Mouse (Mus musculus) kidney, embryonic 16.5 days (tissue): ENCODE measurements at regions not wholly inside any gene's neighbourhood (a gene's known extent, or its start where the extent isn't known, plus 50 kb on each side); places are given as distances from the start of the nearest gene placed in this dataset.
A peak's percentile ranks its signal among the peaks of the same experiment; 100 is the strongest.

Source experiments
- ATAC-seq: fragments of 200-750 bp; cut with Nextera tagmentation; 2 replicates; pipeline ENCODE4 v1.8.0; 2017; ENCODE audit warnings: moderate TSS enrichment; ENCODE audit not compliant: low FRiP score, low TSS enrichment
- H3K27ac ChIP-seq: fragments of 300-500 bp; sonication (generic); 2 replicates; pipeline ENCODE4 v1.5.1; 2014; ENCODE audit warnings: low read length
- H3K27me3 ChIP-seq: fragments of 300-500 bp; sonication (generic); 2 replicates; pipeline ENCODE4 v1.6.1; 2014; ENCODE audit warnings: low read length, control low read depth, mixed read lengths; ENCODE audit not compliant: insufficient read depth
- H3K36me3 ChIP-seq: fragments of 300-500 bp; sonication (generic); 2 replicates; pipeline ENCODE4 v1.6.1; 2014; ENCODE audit warnings: low read length, control low read depth, mixed read lengths; ENCODE audit not compliant: insufficient read depth
- H3K4me1 ChIP-seq: fragments of 300-500 bp; sonication (generic); 2 replicates; pipeline ENCODE4 v1.6.1; 2014; ENCODE audit warnings: low read length, control low read depth, mixed read lengths; ENCODE audit not compliant: insufficient read depth
- H3K4me2 ChIP-seq: fragments of 300-500 bp; sonication (generic); replicated peaks from 2 replicates; pipeline ENCODE4 v1.6.1; 2014; ENCODE audit warnings: low read depth, low read length
- H3K4me3 ChIP-seq: fragments of 300-500 bp; sonication (generic); 2 replicates; pipeline ENCODE4 v1.5.1; 2014; ENCODE audit warnings: mild to moderate bottlenecking, low read length
- H3K9ac ChIP-seq: fragments of 300-500 bp; sonication (generic); replicated peaks from 2 replicates; pipeline ENCODE4 v1.6.1; 2014; ENCODE audit warnings: low read length
- H3K9me3 ChIP-seq: fragments of 300-500 bp; sonication (generic); 2 replicates; pipeline ENCODE4 v1.6.1; 2016; ENCODE audit warnings: low read length, control low read depth
- WGBS: fragments of 180-500 bp; shearing (Covaris S2); extraction: QIAGEN DNeasy Blood & Tissue Kit; methylation state at CpG from one replicate; pipeline ENCODE4 v1.1.7; 2014; 5-methylcytosine and 5-hydroxymethylcytosine counted together

DNA sequence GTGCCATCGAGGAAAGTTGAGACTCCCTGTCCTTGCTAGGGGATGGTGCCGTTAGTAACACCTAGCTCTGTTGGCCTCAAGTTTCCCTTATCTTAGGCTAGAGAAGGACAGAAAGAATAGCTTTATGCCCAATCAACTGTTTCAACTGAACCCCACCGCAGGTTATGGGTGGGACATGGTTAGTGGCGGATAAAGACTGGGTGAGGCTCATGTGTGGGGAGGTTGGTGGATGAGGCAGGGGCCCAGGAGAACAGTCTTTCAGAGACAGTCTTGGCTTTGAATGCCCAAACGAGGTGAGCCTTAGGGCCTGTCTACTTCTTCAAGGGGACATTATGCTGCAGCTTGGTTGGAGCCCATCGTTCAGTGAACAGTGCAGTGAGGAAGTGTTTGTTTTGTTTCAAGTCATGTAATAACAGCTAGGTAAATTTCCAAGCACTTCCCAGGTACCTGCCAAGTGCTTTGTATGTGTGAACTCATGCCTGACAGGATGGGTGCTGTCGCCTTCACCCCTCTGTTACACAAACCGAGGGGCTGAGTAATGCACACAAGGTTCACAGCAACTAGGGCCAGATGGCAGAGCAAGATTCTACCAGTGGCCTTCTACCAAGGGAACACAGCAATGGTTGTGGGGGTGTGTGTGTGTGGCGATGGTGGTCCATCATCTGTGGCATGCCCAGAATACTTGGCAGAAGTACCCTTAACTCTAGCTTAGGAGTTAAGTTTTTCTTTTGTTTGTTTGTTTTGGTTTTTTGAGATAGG lies 1199.6 kb upstream of the A1bg start:
- 72% methylated on average over 9 of the region's 9 CpGs for WGBS
- H3K9me3 ChIP-seq: no peaks in the 10 kb centered on the region
- H3K36me3 ChIP-seq: no peaks in the 10 kb centered on the region
- H3K9ac ChIP-seq: no peak overlapping the region
- H3K27me3 ChIP-seq: no peaks in the 10 kb centered on the region
- H3K4me1 ChIP-seq: peaks cover 56% of the 10 kb centered on the region
- H3K4me2 ChIP-seq: no peak overlapping the region
- ATAC-seq: no peak
- H3K4me3 ChIP-seq: no peak overlapping the region
- no peak overlapping the region for H3K27ac ChIP-seq

DNA sequence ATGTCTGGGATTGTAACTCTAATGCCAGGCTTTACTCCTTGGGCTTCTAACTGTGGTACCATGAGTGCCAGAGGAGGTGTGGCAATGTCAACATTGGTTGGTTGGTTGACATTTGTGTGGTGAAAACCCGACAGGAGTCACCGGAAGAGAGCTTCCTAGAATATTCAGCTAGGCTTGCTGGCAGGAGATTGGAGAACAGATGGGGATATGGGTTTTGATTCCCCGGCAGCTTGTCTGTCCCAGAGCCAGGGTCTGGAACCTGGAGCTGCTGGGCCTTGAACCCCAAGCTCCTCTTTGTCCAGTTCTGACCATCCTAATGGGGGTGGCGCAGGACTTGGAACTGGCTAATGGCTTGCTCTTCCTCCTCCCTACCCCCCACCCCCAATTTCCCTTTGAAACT lies 1198.9 kb upstream of the A1bg start:
- WGBS: 87% methylated on average over 4 of the region's 4 CpGs
- Histone ChIP-seq H3K36me3 (no peaks in the 10 kb centered on the region), H3K9ac (no peak overlapping the region), H3K27me3 (no peaks in the 10 kb centered on the region), H3K4me3 (no peak overlapping the region), H3K27ac (no peak overlapping the region), H3K4me1 (peaks cover 48% of the 10 kb centered on the region), H3K4me2 (no peak overlapping the region), H3K9me3 (no peaks in the 10 kb centered on the region)
- ATAC-seq: no peak

DNA sequence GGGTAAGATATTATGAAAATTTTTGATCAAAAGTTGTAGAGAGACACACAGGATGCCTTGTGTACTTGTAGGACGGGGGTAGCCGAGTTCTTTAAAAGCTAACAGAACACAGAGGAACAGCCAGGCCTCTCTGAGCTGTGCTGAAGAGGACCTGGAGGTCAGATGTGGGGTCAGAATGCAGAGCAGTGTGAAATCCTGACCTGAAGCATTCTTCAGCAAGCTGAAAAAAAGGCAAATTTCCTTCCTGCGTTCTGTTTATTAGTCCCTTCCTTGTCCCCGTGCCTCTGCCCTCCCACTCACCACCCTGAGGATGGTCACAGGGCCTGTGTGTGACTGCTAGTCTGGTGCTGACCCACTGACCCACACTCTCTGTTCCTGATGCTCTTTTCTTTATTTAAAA lies 1197.9 kb upstream of the A1bg start:
- H3K9ac ChIP-seq: no peak overlapping the region
- no peak overlapping the region for H3K4me2 ChIP-seq
- peaks cover 44% of the 10 kb centered on the region for H3K4me1 ChIP-seq
- H3K4me3 ChIP-seq: no peak overlapping the region
- peak overlapping the region; percentile 43; the same call in 1 of the 2 replicates for H3K27ac ChIP-seq
- 24% methylated on average over 4 of the region's 4 CpGs for WGBS
- no peaks in the 10 kb centered on the region for H3K36me3 ChIP-seq
- H3K9me3 ChIP-seq: no peaks in the 10 kb centered on the region
- ATAC-seq: peak; percentile 7; the same call in 1 of the 2 replicates
- H3K27me3 ChIP-seq: no peaks in the 10 kb centered on the region

DNA sequence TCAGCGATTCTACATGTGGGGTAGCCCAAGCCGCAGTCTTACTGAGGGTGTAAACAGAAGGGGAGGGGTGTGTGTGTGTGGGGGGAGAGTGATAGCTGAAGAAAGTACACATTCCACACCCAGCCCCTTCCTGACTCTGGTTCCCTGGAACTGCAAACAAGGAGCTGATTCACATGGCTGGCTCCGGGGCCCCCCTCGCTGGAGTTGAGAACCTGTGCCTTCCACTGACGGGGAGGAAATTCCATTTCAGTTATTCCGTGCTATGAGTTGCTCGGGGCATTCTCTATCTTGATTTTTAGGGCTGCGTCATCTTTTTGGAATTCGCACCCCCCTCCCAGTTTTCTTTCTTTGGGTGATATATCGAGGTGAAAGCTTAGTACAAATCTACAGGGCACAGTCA lies 1196.2 kb upstream of the A1bg start:
- Histone ChIP-seq H3K36me3 (no peaks in the 10 kb centered on the region), H3K27ac (no peak overlapping the region; the same call in 1 of the 2 replicates), H3K4me3 (no peak overlapping the region), H3K27me3 (no peaks in the 10 kb centered on the region), H3K4me1 (peaks cover 45% of the 10 kb centered on the region), H3K9ac (0 out of 2 replicates have a peak overlapping the region, but pooled peaks have one; percentile 8), H3K9me3 (no peaks in the 10 kb centered on the region), H3K4me2 (no peak overlapping the region)
- WGBS: 47% methylated on average over 10 of the region's 10 CpGs
- ATAC-seq: peak; percentile 47; the same call in 1 of the 2 replicates

DNA sequence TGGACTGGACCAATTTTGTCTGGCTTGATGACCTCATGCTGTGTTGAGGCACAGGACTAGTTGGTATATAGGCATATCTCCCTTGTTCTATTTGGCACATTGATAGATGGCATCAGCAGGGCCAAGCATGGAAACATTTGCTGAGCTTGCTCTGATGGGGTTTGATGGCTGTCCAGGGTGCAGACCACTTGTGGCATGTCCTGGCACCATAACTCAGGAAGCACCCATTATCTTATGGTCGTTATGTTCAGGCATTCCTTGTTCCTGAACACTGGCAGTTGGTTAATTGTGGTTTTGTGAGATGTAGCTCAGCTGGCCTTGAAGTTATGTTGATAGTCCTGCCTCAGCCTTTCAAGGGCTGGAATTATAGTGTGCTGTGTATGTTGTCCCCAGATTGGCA lies 1193.4 kb upstream of the A1bg start:
- no peaks in the 10 kb centered on the region for H3K36me3 ChIP-seq
- no peaks in the 10 kb centered on the region for H3K27me3 ChIP-seq
- H3K4me3 ChIP-seq: no peak overlapping the region
- H3K4me1 ChIP-seq: peaks cover 37% of the 10 kb centered on the region
- no peak for ATAC-seq
- H3K9me3 ChIP-seq: no peaks in the 10 kb centered on the region
- H3K9ac ChIP-seq: no peak overlapping the region
- no peak overlapping the region for H3K27ac ChIP-seq
- H3K4me2 ChIP-seq: no peak overlapping the region
- 77% methylated on average over 1 of the region's 1 CpGs for WGBS

DNA sequence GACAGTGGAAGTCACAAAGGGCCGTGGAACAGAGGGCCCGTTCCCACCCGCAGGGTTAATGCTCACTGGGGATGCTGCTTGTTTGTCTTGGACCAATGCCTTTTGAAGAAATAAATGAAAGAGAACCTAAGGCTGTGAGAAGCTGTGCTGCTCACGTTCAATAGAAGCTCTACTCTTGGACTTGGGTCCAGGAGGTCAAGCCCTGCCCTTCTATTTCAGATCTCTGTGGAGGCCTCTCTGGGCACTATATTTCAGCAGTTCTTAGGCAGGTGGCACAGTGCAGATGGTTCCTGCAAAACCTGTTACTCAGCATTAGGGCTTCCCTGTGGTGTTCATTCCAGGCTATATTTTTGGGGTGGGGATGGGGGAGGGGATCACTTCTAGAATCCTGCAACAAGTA lies 1192.0 kb upstream of the A1bg start:
- no peaks in the 10 kb centered on the region for H3K27me3 ChIP-seq
- H3K9ac ChIP-seq: no peak overlapping the region
- H3K36me3 ChIP-seq: no peaks in the 10 kb centered on the region
- H3K9me3 ChIP-seq: no peaks in the 10 kb centered on the region
- H3K4me2 ChIP-seq: no peak overlapping the region
- H3K27ac ChIP-seq: no peak overlapping the region
- WGBS: 43% methylated on average over 4 of the region's 4 CpGs
- peaks cover 26% of the 10 kb centered on the region for H3K4me1 ChIP-seq
- no peak overlapping the region for H3K4me3 ChIP-seq
- ATAC-seq: 0 out of 2 replicates have a peak, but pooled peaks have one; percentile 35

DNA sequence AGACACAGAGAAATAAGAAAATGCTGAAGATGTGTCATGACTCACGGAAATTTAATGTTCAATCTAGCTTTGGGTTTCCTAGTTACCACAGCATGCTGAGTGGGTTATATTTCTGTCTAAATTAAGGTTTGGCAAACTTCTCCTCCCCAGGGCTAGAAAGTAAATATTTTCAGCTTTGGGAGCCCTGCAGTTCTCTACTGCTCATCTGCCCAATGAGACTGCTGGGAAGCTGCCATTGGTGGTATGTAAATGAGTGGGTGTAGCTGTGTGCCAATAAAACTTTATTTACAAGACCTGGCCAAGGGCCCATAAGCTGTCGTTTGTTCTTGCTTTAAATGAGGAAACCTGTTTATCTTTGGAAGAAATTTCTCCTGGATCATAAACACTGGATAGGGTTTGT lies 1189.3 kb upstream of the A1bg start:
- Histone ChIP-seq H3K27ac (no peak overlapping the region), H3K4me3 (no peak overlapping the region), H3K9me3 (no peaks in the 10 kb centered on the region), H3K9ac (no peak overlapping the region), H3K4me1 (peaks cover 6% of the 10 kb centered on the region), H3K36me3 (no peaks in the 10 kb centered on the region), H3K27me3 (no peaks in the 10 kb centered on the region), H3K4me2 (no peak overlapping the region)
- WGBS: 66% methylated on average over 2 of the region's 2 CpGs
- no peak for ATAC-seq

DNA sequence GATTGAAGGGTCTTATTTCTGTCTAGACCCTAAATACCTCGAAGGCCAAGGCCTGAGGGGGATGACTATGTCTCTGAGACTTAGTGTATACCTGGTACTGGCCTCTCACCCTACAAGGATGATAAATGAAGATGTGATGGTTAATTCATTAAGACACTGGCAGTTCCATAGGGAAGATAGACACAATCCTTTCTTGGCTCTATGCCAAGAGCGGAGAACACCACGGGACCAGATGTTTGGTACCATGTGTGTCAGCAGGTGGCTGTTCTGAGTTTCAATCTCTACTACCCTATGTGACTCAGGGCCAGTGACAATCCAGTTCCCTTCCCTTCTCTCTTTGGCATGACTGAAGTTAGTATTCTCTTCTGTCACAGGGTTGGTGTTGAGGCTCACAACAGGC lies 1185.2 kb upstream of the A1bg start:
- Histone ChIP-seq H3K9me3 (peaks cover under 1% of the 10 kb centered on the region; the same call in 1 of the 2 replicates), H3K27ac (no peak overlapping the region), H3K9ac (no peak overlapping the region), H3K27me3 (no peaks in the 10 kb centered on the region), H3K4me3 (no peak overlapping the region), H3K4me1 (peaks cover 26% of the 10 kb centered on the region), H3K36me3 (no peaks in the 10 kb centered on the region), H3K4me2 (no peak overlapping the region)
- no peak for ATAC-seq
- WGBS: 86% methylated on average over 3 of the region's 3 CpGs

DNA sequence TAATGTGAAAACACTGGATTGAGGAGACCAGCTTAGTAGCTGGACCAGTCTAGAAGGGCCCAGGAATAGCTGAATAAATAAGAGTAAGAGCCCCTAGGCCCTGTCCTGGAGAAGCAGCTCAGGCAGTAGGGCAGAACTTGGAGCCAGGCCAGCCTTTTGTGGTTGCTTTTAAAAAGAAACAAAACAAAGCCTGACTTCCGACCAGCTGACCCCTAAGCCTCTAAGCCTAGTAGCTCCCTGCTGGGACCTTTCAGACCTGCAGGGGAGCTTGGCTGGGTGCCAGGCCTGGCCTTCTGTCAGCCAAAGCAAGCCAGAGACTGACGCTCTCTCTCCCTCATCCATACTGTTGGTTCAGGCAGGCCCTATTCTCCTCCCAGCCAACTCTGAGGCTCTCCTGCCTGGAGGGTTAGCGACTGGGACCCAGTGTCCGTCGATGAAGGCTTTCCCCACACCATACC lies 1183.7 kb upstream of the A1bg start:
- Histone ChIP-seq H3K4me3 (no peak overlapping the region), H3K9ac (no peak overlapping the region), H3K4me2 (no peak overlapping the region), H3K9me3 (peaks cover 8% of the 10 kb centered on the region; the same call in 1 of the 2 replicates), H3K4me1 (peaks cover 26% of the 10 kb centered on the region), H3K36me3 (0 out of 2 replicates have a peak, but pooled peaks cover 4% of the 10 kb centered on the region), H3K27ac (peak overlapping the region; percentile 44; the same call in 1 of the 2 replicates), H3K27me3 (no peaks in the 10 kb centered on the region)
- ATAC-seq: peak; percentile 89
- WGBS: 25% methylated on average over 5 of the region's 5 CpGs

DNA sequence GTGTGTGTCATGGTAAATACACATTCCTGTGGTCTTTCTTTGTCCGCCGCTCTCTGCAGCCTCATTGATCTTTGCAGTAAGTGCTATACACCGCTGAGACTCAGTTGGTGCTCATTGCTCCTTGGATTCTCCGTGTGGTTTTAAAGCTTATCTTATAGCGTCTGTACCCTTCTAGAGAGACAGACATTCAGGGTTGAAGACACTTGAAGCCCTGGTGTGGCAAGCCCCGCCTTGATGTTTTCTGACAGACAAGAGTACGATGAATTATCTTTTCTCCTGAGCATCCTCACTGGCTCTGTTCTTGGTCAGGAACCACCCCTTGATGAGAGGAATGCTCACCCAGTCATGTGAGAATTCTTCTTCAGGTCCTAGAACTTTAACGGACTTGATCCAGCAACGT lies 1182.7 kb upstream of the A1bg start:
- H3K27me3 ChIP-seq: no peaks in the 10 kb centered on the region
- H3K4me2 ChIP-seq: no peak overlapping the region
- WGBS: 70% methylated on average over 9 of the region's 9 CpGs
- 0 out of 2 replicates have a peak, but pooled peaks cover 4% of the 10 kb centered on the region for H3K36me3 ChIP-seq
- peaks cover 26% of the 10 kb centered on the region for H3K4me1 ChIP-seq
- H3K4me3 ChIP-seq: no peak overlapping the region
- H3K9ac ChIP-seq: no peak overlapping the region
- H3K9me3 ChIP-seq: peaks cover 8% of the 10 kb centered on the region; the same call in 1 of the 2 replicates
- H3K27ac ChIP-seq: no peak overlapping the region
- no peak for ATAC-seq
